Mouse (Mus musculus) embryonic facial prominence, embryonic 13.5 days (tissue): ENCODE measurements around the gene Mmp24. TPM values are rescaled to one million over a fixed set of nuclear protein-coding genes. Genes with fewer than 3 reads are reported as not detected.
"Not testable (repeated sequence)": the region's sequence is repeated elsewhere in the genome, so short reads cannot be mapped to it uniquely, and the experiment has no call there.

Experiments
- ATAC-seq: fragments of 200-750 bp; cut with Nextera tagmentation; 2 replicates; pipeline ENCODE4 v1.8.0; 2017; ENCODE audit warnings: low read depth; ENCODE audit not compliant: insufficient number of reproducible peaks, insufficient read depth, low FRiP score, low TSS enrichment
- H3K27ac ChIP-seq: fragments of 300-500 bp; sonication (generic); 2 replicates; pipeline ENCODE4 v1.5.1; 2015; ENCODE audit warnings: moderate library complexity, mild to moderate bottlenecking, inconsistent platforms
- H3K27me3 ChIP-seq: fragments of 300-500 bp; sonication (generic); 2 replicates; pipeline ENCODE4 v1.6.1; 2015; ENCODE audit warnings: mild to moderate bottlenecking, inconsistent platforms
- H3K36me3 ChIP-seq: fragments of 300-500 bp; sonication (generic); 2 replicates; pipeline ENCODE4 v1.6.1; 2015; ENCODE audit warnings: mild to moderate bottlenecking, inconsistent platforms
- H3K4me1 ChIP-seq: fragments of 300-500 bp; sonication (generic); 2 replicates; pipeline ENCODE4 v1.6.1; 2015; ENCODE audit warnings: inconsistent platforms
- H3K4me2 ChIP-seq: fragments of 300-500 bp; sonication (generic); 2 replicates; pipeline ENCODE4 v1.6.1; 2015; ENCODE audit warnings: moderate library complexity, mild to moderate bottlenecking, inconsistent platforms
- H3K4me3 ChIP-seq: fragments of 300-500 bp; sonication (generic); 2 replicates; pipeline ENCODE4 v1.5.1; 2015; ENCODE audit warnings: mild to moderate bottlenecking, inconsistent platforms
- H3K9ac ChIP-seq: fragments of 300-500 bp; sonication (generic); 2 replicates; pipeline ENCODE4 v1.6.1; 2015; ENCODE audit warnings: mild to moderate bottlenecking, inconsistent platforms
- H3K9me3 ChIP-seq: fragments of 300-500 bp; sonication (generic); 2 replicates; pipeline ENCODE4 v1.6.1; 2016; ENCODE audit warnings: inconsistent platforms
- WGBS: fragments of 180-500 bp; shearing (Covaris S2); methylation state at CpG from one replicate; pipeline ENCODE4 v1.1.7; 2015; ENCODE audit warnings: mixed read lengths; 5-methylcytosine and 5-hydroxymethylcytosine counted together
- polyA plus RNA-seq: library from polyadenylated mRNA; unstranded; fragments of >200 nt; fragmentation: Nextera tagmentation; extraction: Ambion mirVana; gene quantifications from 2 replicates; pipeline ENCODE4 v1.2.1, GENCODE M21; 2015

The Mmp24 gene
- polyA plus RNA-seq, 1 experiment from 2014 or later = 0.32 TPM

- ATAC-seq, H3K9me3 ChIP-seq, H3K27ac ChIP-seq, H3K9ac ChIP-seq, H3K4me2 ChIP-seq, H3K36me3 ChIP-seq, H3K4me3 ChIP-seq, H3K4me1 ChIP-seq, H3K27me3 ChIP-seq: not testable (repeated sequence)
- 65% methylated on average over 1 of the region's 1 CpGs for WGBS
These were observed 56.9 kb downstream of the Mmp24 start for GRCm38 (mm10) chr2:155832087-155832486.

GRCm38 (mm10) chr2:155834732-155835131 lies 59.6 kb downstream of the Mmp24 start, which contains the start of gene Fam83c:
Fam83c (minus strand) TSS chr2:155834854.
- WGBS = 47% methylated on average over 9 of the region's 9 CpGs
- Histone ChIP-seq H3K4me2 (peak within 1 kb of the TSS; percentile 12; the same call in 1 of the 2 replicates), H3K27ac (no peak within 1 kb of the TSS), H3K4me1 (no peaks in the 10 kb centered on the region), H3K27me3 (peaks cover 8% of the 10 kb centered on the region), H3K9me3 (no peaks in the 10 kb centered on the region), H3K36me3 (no peaks in the 10 kb centered on the region), H3K4me3 (no peak within 1 kb of the TSS), H3K9ac (0 out of 2 replicates have a peak within 1 kb of the TSS, but pooled peaks have one; percentile 27)
- no peak for ATAC-seq

- Histone ChIP-seq H3K4me2 (no peak overlapping the region), H3K36me3 (no peaks in the 10 kb centered on the region), H3K4me3 (no peak overlapping the region), H3K27ac (no peak overlapping the region), H3K9ac (no peak overlapping the region), H3K4me1 (no peaks in the 10 kb centered on the region), H3K27me3 (peaks cover 8% of the 10 kb centered on the region), H3K9me3 (no peaks in the 10 kb centered on the region)
- 64% methylated on average over 3 of the region's 3 CpGs for whole genome bisulfite sequencing
- no peak for ATAC-seq
These were observed 62.8 kb downstream of the Mmp24 start for GRCm38 (mm10) chr2:155837961-155838360.

GRCm38 (mm10) chr2:155838961-155839360 lies 63.8 kb downstream of the Mmp24 start:
- 80% methylated on average over 4 of the region's 4 CpGs for WGBS
- no peak overlapping the region for H3K4me2 ChIP-seq
- H3K4me3 ChIP-seq = no peak overlapping the region
- no peaks in the 10 kb centered on the region for H3K4me1 ChIP-seq
- no peak overlapping the region for H3K27ac ChIP-seq
- no peak overlapping the region for H3K9ac ChIP-seq
- no peaks in the 10 kb centered on the region for H3K36me3 ChIP-seq
- no peaks in the 10 kb centered on the region for H3K9me3 ChIP-seq
- H3K27me3 ChIP-seq = peaks cover 8% of the 10 kb centered on the region
- ATAC-seq = no peak

- ATAC-seq = no peak
- Histone ChIP-seq H3K27ac (no peak overlapping the region), H3K4me3 (no peak overlapping the region), H3K9ac (no peak overlapping the region), H3K9me3 (no peaks in the 10 kb centered on the region), H3K4me1 (no peaks in the 10 kb centered on the region), H3K4me2 (no peak overlapping the region), H3K36me3 (peaks cover 61% of the 10 kb centered on the region), H3K27me3 (no peaks in the 10 kb centered on the region)
- WGBS = 83% methylated on average over 8 of the region's 8 CpGs
These were observed 71.8 kb downstream of the Mmp24 start for GRCm38 (mm10) chr2:155846930-155847329.

GRCm38 (mm10) chr2:155848291-155848690 lies 73.1 kb downstream of the Mmp24 start:
- no peak overlapping the region for H3K4me2 ChIP-seq
- WGBS = 31% methylated on average over 6 of the region's 6 CpGs
- H3K27me3 ChIP-seq = no peaks in the 10 kb centered on the region
- H3K27ac ChIP-seq = no peak overlapping the region
- no peaks in the 10 kb centered on the region for H3K9me3 ChIP-seq
- no peak overlapping the region for H3K4me3 ChIP-seq
- H3K9ac ChIP-seq = no peak overlapping the region
- H3K36me3 ChIP-seq = peaks cover 73% of the 10 kb centered on the region
- no peaks in the 10 kb centered on the region for H3K4me1 ChIP-seq
- ATAC-seq = no peak

GRCm38 (mm10) chr2:155849464-155849863 lies 74.3 kb downstream of the Mmp24 start:
- ATAC-seq = no peak
- Histone ChIP-seq H3K4me2 (no peak overlapping the region), H3K27ac (no peak overlapping the region), H3K36me3 (peaks cover 83% of the 10 kb centered on the region), H3K4me3 (no peak overlapping the region), H3K27me3 (no peaks in the 10 kb centered on the region), H3K9me3 (no peaks in the 10 kb centered on the region), H3K9ac (no peak overlapping the region), H3K4me1 (no peaks in the 10 kb centered on the region)
- 60% methylated on average over 7 of the region's 7 CpGs for WGBS

- H3K4me1 ChIP-seq = no peaks in the 10 kb centered on the region
- H3K4me2 ChIP-seq = no peak overlapping the region
- ATAC-seq = no peak
- H3K9ac ChIP-seq = no peak overlapping the region
- 85% methylated on average over 7 of the region's 7 CpGs for WGBS
- no peaks in the 10 kb centered on the region for H3K9me3 ChIP-seq
- H3K27ac ChIP-seq = no peak overlapping the region
- no peaks in the 10 kb centered on the region for H3K27me3 ChIP-seq
- peaks cover 78% of the 10 kb centered on the region for H3K36me3 ChIP-seq
- H3K4me3 ChIP-seq = no peak overlapping the region
These were observed 75.0 kb downstream of the Mmp24 start for GRCm38 (mm10) chr2:155850120-155850519.

- Histone ChIP-seq H3K9me3 (no peaks in the 10 kb centered on the region), H3K27me3 (no peaks in the 10 kb centered on the region), H3K36me3 (peaks cover 72% of the 10 kb centered on the region), H3K4me3 (no peak overlapping the region), H3K4me1 (no peaks in the 10 kb centered on the region), H3K27ac (no peak overlapping the region), H3K4me2 (no peak overlapping the region), H3K9ac (no peak overlapping the region)
- 71% methylated on average over 5 of the region's 5 CpGs for WGBS
- no peak for ATAC-seq
These were observed 77.4 kb downstream of the Mmp24 start for GRCm38 (mm10) chr2:155852536-155852935.

- Histone ChIP-seq H3K9me3 (no peaks in the 10 kb centered on the region), H3K36me3 (peaks cover 29% of the 10 kb centered on the region), H3K27me3 (no peaks in the 10 kb centered on the region), H3K4me3 (no peak overlapping the region), H3K9ac (no peak overlapping the region), H3K27ac (no peak overlapping the region), H3K4me1 (peaks cover 5% of the 10 kb centered on the region), H3K4me2 (no peak overlapping the region)
- 82% methylated on average over 7 of the region's 7 CpGs for WGBS
- ATAC-seq = no peak
These were observed 85.0 kb downstream of the Mmp24 start for GRCm38 (mm10) chr2:155860102-155860501.

GRCm38 (mm10) chr2:155861581-155861980 lies 86.4 kb downstream of the Mmp24 start:
- Histone ChIP-seq H3K27me3 (no peaks in the 10 kb centered on the region), H3K9ac (no peak overlapping the region), H3K9me3 (no peaks in the 10 kb centered on the region), H3K36me3 (peaks cover 22% of the 10 kb centered on the region), H3K4me3 (no peak overlapping the region), H3K27ac (no peak overlapping the region), H3K4me1 (peaks cover 5% of the 10 kb centered on the region), H3K4me2 (no peak overlapping the region)
- ATAC-seq = no peak
- 93% methylated on average over 6 of the region's 6 CpGs for WGBS

- Histone ChIP-seq H3K9me3 (no peaks in the 10 kb centered on the region), H3K36me3 (peaks cover 27% of the 10 kb centered on the region), H3K9ac (no peak overlapping the region), H3K4me1 (peaks cover 5% of the 10 kb centered on the region), H3K4me3 (no peak overlapping the region), H3K27ac (no peak overlapping the region), H3K4me2 (0 out of 2 replicates have a peak overlapping the region, but pooled peaks have one; percentile 5), H3K27me3 (no peaks in the 10 kb centered on the region)
- 69% methylated on average over 13 of the region's 13 CpGs for WGBS
- no peak for ATAC-seq
These were observed 87.6 kb downstream of the Mmp24 start for GRCm38 (mm10) chr2:155862573-155863300.
